In the genomic region with DNA sequence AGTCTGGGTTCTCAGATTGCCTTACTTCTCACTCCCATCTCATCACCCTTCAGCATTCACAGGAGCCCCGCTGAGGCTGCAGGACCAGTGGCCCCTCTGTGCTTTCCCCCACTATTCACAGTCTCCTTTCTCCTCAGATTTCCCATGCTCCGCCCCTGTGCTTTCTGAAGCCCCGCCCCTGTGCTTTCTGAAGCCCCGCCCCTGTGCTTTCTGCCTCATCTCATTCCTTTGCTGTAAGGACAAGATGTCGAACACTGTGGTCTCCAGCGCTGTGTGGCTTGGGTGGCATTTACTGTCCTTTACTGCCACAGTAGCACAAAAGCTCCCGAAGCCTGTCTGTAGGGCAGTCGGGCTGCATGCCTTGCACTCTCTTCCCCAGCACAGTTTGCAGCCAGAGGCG, we compare ENCODE assay signal across 8 mouse cellular contexts.
DNase-seq lines count a peak whose midpoint lies in the region; ATAC-seq and TF ChIP-seq lines count a peak whose summit lies in the region.

No protein-coding gene starts in this region.

- H3K9me3 ChIP-seq in forebrain, embryonic 10.5 days, result no peaks in the 10 kb centered on the region
- no peaks in the 10 kb centered on the region for H3K9me3 ChIP-seq in forebrain, embryonic 15.5 days
- H3K9me3 ChIP-seq in hindbrain, postnatal 0 days (ENCODE audit: low read length), result no peaks in the 10 kb centered on the region

- WGBS in forebrain, embryonic 10.5 days, result 3% methylated on average over 9 of the region's 9 CpGs
- under 1% methylated on average over 9 of the region's 9 CpGs for WGBS in forebrain, embryonic 15.5 days
- 2% methylated on average over 9 of the region's 9 CpGs for WGBS in hindbrain, postnatal 0 days

- peak overlapping the region; percentile 47 for H3K4me3 ChIP-seq in forebrain, embryonic 10.5 days
- no peak overlapping the region for H3K4me3 ChIP-seq in forebrain, embryonic 15.5 days
- H3K4me3 ChIP-seq in hindbrain, postnatal 0 days (ENCODE audit: low read length), result no peak overlapping the region

- H3K9ac ChIP-seq in forebrain, embryonic 15.5 days (replicated peaks), result no peak overlapping the region
- H3K9ac ChIP-seq in hindbrain, postnatal 0 days (replicated peaks; ENCODE audit: low read length), result no peak overlapping the region

- no peak overlapping the region for H3K4me2 ChIP-seq in forebrain, embryonic 15.5 days (replicated peaks)
- H3K4me2 ChIP-seq in hindbrain, postnatal 0 days (ENCODE audit: low read depth, low read length), result peak overlapping the region; percentile 22; the same call in 1 of the 2 replicates

- peak; percentile 17; the same call in 1 of the 2 replicates for TF ChIP-seq CTCF in hindbrain, postnatal 0 days (IDR thresholded peaks at IDR 0.05; ENCODE audit: low read depth)

- peak; percentile 55 for DNase-seq in forebrain, embryonic 10.5 days (ENCODE audit: extremely low spot score, low spot score)
- peak; percentile 65 for DNase-seq in embryo, embryonic 10 days (ENCODE audit: low spot score)
- peak; percentile 33 for DNase-seq in hindbrain, postnatal 0 days (ENCODE audit: low spot score)
- DNase-seq in lung, postnatal 36 days, result peak; percentile 32
- DNase-seq in thymus, postnatal 14 days, result peak; percentile 53
- no peak for DNase-seq in left cerebral cortex, adult 11 months (ENCODE audit: low spot score)
- DNase-seq in cerebellum, adult 9-11 months, result no peak

- ATAC-seq in forebrain, embryonic 15.5 days (replicated peaks), result no peak; the same call in 1 of the 2 replicates
- no peak for ATAC-seq in hindbrain, postnatal 0 days

- H3K4me1 ChIP-seq in forebrain, embryonic 10.5 days, result peaks cover 35% of the 10 kb centered on the region
- peaks cover 22% of the 10 kb centered on the region for H3K4me1 ChIP-seq in forebrain, embryonic 15.5 days
- H3K4me1 ChIP-seq in hindbrain, postnatal 0 days (ENCODE audit: insufficient read depth, low read length), result peaks cover 10% of the 10 kb centered on the region

- peaks cover 64% of the 10 kb centered on the region for H3K27me3 ChIP-seq in forebrain, embryonic 10.5 days (ENCODE audit: poor library complexity, severe bottlenecking)
- no peaks in the 10 kb centered on the region for H3K27me3 ChIP-seq in forebrain, embryonic 15.5 days
- H3K27me3 ChIP-seq in hindbrain, postnatal 0 days (ENCODE audit: insufficient read depth, low read length), result no peaks in the 10 kb centered on the region

- peak overlapping the region; percentile 71 for H3K27ac ChIP-seq in forebrain, embryonic 10.5 days
- no peak overlapping the region for H3K27ac ChIP-seq in forebrain, embryonic 15.5 days (replicated peaks)
- H3K27ac ChIP-seq in hindbrain, postnatal 0 days, result no peak overlapping the region

- H3K36me3 ChIP-seq in forebrain, embryonic 10.5 days (replicated peaks), result no peaks in the 10 kb centered on the region
- H3K36me3 ChIP-seq in forebrain, embryonic 15.5 days, result no peaks in the 10 kb centered on the region
- no peaks in the 10 kb centered on the region for H3K36me3 ChIP-seq in hindbrain, postnatal 0 days (ENCODE audit: insufficient read depth, low read length)

Comparison
In these comparisons a context has a peak if more than half of its experiments do, and no peak if none do; other contexts are left out.
1. DNase-seq: peak in forebrain, embryonic 10.5 days (single experiment), embryo, embryonic 10 days (single experiment), hindbrain, postnatal 0 days (single experiment), lung, postnatal 36 days (single experiment) and thymus, postnatal 14 days (single experiment); none in left cerebral cortex, adult 11 months (single experiment) and cerebellum, adult 9-11 months (single experiment).